Mouse (Mus musculus): ENCODE measurements at regions not wholly inside any gene's neighbourhood (a gene's known extent, or its start where the extent isn't known, plus 50 kb on each side); places are given as distances from the start of the nearest gene placed in this dataset.
"Not testable (repeated sequence)": the region's sequence is repeated elsewhere in the genome, so short reads cannot be mapped to it uniquely, and the experiment has no call there.

GRCm38 (mm10) chr2:51767507-51768135 is 140.3 kb downstream of the Tas2r134 start:
- in situ Hi-C loops (cut with MboI; ENCODE audit: low sequenced_read_pairs in 2 of 2, unreplicated experiment in 2 of 2) = no loop called here
- Histone ChIP-seq H3K27ac (ENCODE audit: insufficient read depth, low read depth, low read length, poor library complexity, severe bottlenecking) (no peak overlapping the region), H3K36me3 (ENCODE audit: control insufficient read depth, insufficient read depth, low read length, poor library complexity, severe bottlenecking) (no peaks in the 10 kb centered on the region), H3K4me3 (ENCODE audit: insufficient read depth in 1 of 2, low read depth in 1 of 2, low read length in 2 of 2, poor library complexity in 1 of 2, severe bottlenecking in 1 of 2) (no peak overlapping the region), H3K9me3 (ENCODE audit: control insufficient read depth, insufficient read depth, low read depth, low read length) (no peaks in the 10 kb centered on the region), H3K9ac (ENCODE audit: insufficient read depth, low read depth, low read length, poor library complexity, severe bottlenecking) (no peak overlapping the region), H3K4me1 (ENCODE audit: control insufficient read depth in 2 of 2, insufficient read depth in 2 of 2, low read length in 2 of 2, poor library complexity in 1 of 2) (no peaks in the 10 kb centered on the region)
- DNase-seq (ENCODE audit: low read depth, low spot score) = no peak
- TF ChIP-seq MAFK (IDR thresholded peaks at IDR 0.05; ENCODE audit: insufficient read depth, low read depth, low read length) = no peak
- TF ChIP-seq ZC3H11A (IDR thresholded peaks at IDR 0.05; ENCODE audit: borderline replicate concordance, low read depth, low read length) = no peak
- TF ChIP-seq CHD2 (IDR thresholded peaks at IDR 0.05; ENCODE audit: low read depth, low read length) = no peak
- no peak for TF ChIP-seq HCFC1 (IDR thresholded peaks at IDR 0.05; ENCODE audit: borderline replicate concordance, insufficient read depth, low read length)
- TF ChIP-seq ZNF384 (IDR thresholded peaks at IDR 0.05; ENCODE audit: low read depth, low read length) = no peak

GRCm38 (mm10) chr2:51768298-51769271 is 141.3 kb downstream of the Tas2r134 start:
- Histone ChIP-seq H3K4me3 (ENCODE audit: insufficient read depth in 1 of 2, low read depth in 1 of 2, low read length in 2 of 2, poor library complexity in 1 of 2, severe bottlenecking in 1 of 2) (no peak overlapping the region), H3K36me3 (ENCODE audit: control insufficient read depth, insufficient read depth, low read length, poor library complexity, severe bottlenecking) (no peaks in the 10 kb centered on the region), H3K9me3 (ENCODE audit: control insufficient read depth, insufficient read depth, low read depth, low read length) (no peaks in the 10 kb centered on the region), H3K27ac (ENCODE audit: insufficient read depth, low read depth, low read length, poor library complexity, severe bottlenecking) (no peak overlapping the region), H3K4me1 (ENCODE audit: control insufficient read depth in 2 of 2, insufficient read depth in 2 of 2, low read length in 2 of 2, poor library complexity in 1 of 2) (no peaks in the 10 kb centered on the region), H3K9ac (ENCODE audit: insufficient read depth, low read depth, low read length, poor library complexity, severe bottlenecking) (no peak overlapping the region)
- TF ChIP-seq HCFC1 (IDR thresholded peaks at IDR 0.05; ENCODE audit: borderline replicate concordance, insufficient read depth, low read length) (no peak), ZNF384 (IDR thresholded peaks at IDR 0.05; ENCODE audit: low read depth, low read length) (no peak), CHD2 (IDR thresholded peaks at IDR 0.05; ENCODE audit: low read depth, low read length) (no peak), ZC3H11A (IDR thresholded peaks at IDR 0.05; ENCODE audit: borderline replicate concordance, low read depth, low read length) (no peak), MAFK (IDR thresholded peaks at IDR 0.05; ENCODE audit: insufficient read depth, low read depth, low read length) (no peak)
- DNase-seq (ENCODE audit: low read depth, low spot score) = no peak
- in situ Hi-C loops (cut with MboI; ENCODE audit: low sequenced_read_pairs in 2 of 2, unreplicated experiment in 2 of 2) = no loop called here

GRCm38 (mm10) chr2:51785169-51785568 is 149.8 kb downstream of the Rbm43 start:
- Histone ChIP-seq H3K36me3 (ENCODE audit: control insufficient read depth, insufficient read depth, low read length, poor library complexity, severe bottlenecking) (no peaks in the 10 kb centered on the region), H3K4me3 (ENCODE audit: insufficient read depth in 1 of 2, low read depth in 1 of 2, low read length in 2 of 2, poor library complexity in 1 of 2, severe bottlenecking in 1 of 2) (no peak overlapping the region), H3K9me3 (ENCODE audit: control insufficient read depth, insufficient read depth, low read depth, low read length) (no peaks in the 10 kb centered on the region), H3K4me1 (ENCODE audit: control insufficient read depth in 2 of 2, insufficient read depth in 2 of 2, low read length in 2 of 2, poor library complexity in 1 of 2) (no peaks in the 10 kb centered on the region), H3K9ac (ENCODE audit: insufficient read depth, low read depth, low read length, poor library complexity, severe bottlenecking) (no peak overlapping the region), H3K27ac (ENCODE audit: insufficient read depth, low read depth, low read length, poor library complexity, severe bottlenecking) (no peak overlapping the region)
- TF ChIP-seq CHD2 (IDR thresholded peaks at IDR 0.05; ENCODE audit: low read depth, low read length) (no peak), HCFC1 (IDR thresholded peaks at IDR 0.05; ENCODE audit: borderline replicate concordance, insufficient read depth, low read length) (no peak), ZC3H11A (IDR thresholded peaks at IDR 0.05; ENCODE audit: borderline replicate concordance, low read depth, low read length) (no peak), ZNF384 (IDR thresholded peaks at IDR 0.05; ENCODE audit: low read depth, low read length) (no peak), MAFK (IDR thresholded peaks at IDR 0.05; ENCODE audit: insufficient read depth, low read depth, low read length) (no peak)
- no peak for DNase-seq (ENCODE audit: low read depth, low spot score)
- in situ Hi-C loops (cut with MboI; ENCODE audit: low sequenced_read_pairs in 2 of 2, unreplicated experiment in 2 of 2) = no loop called here

GRCm38 (mm10) chr2:51788896-51789295 is 146.1 kb downstream of the Rbm43 start:
- in situ Hi-C loops (cut with MboI; ENCODE audit: low sequenced_read_pairs in 2 of 2, unreplicated experiment in 2 of 2) = no loop called here
- no peak overlapping the region for H3K9ac ChIP-seq (ENCODE audit: insufficient read depth, low read depth, low read length, poor library complexity, severe bottlenecking)
- no peak for DNase-seq (ENCODE audit: low read depth, low spot score)
- H3K9me3 ChIP-seq (ENCODE audit: control insufficient read depth, insufficient read depth, low read depth, low read length) = no peaks in the 10 kb centered on the region
- TF ChIP-seq MAFK (IDR thresholded peaks at IDR 0.05; ENCODE audit: insufficient read depth, low read depth, low read length) = no peak
- H3K27ac ChIP-seq (ENCODE audit: insufficient read depth, low read depth, low read length, poor library complexity, severe bottlenecking) = no peak overlapping the region
- no peak overlapping the region for H3K4me3 ChIP-seq (ENCODE audit: insufficient read depth in 1 of 2, low read depth in 1 of 2, low read length in 2 of 2, poor library complexity in 1 of 2, severe bottlenecking in 1 of 2)
- no peaks in the 10 kb centered on the region for H3K36me3 ChIP-seq (ENCODE audit: control insufficient read depth, insufficient read depth, low read length, poor library complexity, severe bottlenecking)
- no peaks in the 10 kb centered on the region for H3K4me1 ChIP-seq (ENCODE audit: control insufficient read depth in 2 of 2, insufficient read depth in 2 of 2, low read length in 2 of 2, poor library complexity in 1 of 2)

GRCm38 (mm10) chr2:51793291-51793690 is 141.7 kb downstream of the Rbm43 start:
- in situ Hi-C loops (cut with MboI; ENCODE audit: low sequenced_read_pairs in 2 of 2, unreplicated experiment in 2 of 2); H3K36me3 ChIP-seq (ENCODE audit: control insufficient read depth, insufficient read depth, low read length, poor library complexity, severe bottlenecking); H3K4me1 ChIP-seq (ENCODE audit: control insufficient read depth in 2 of 2, insufficient read depth in 2 of 2, low read length in 2 of 2, poor library complexity in 1 of 2); H3K4me3 ChIP-seq (ENCODE audit: insufficient read depth in 1 of 2, low read depth in 1 of 2, low read length in 2 of 2, poor library complexity in 1 of 2, severe bottlenecking in 1 of 2); H3K9me3 ChIP-seq (ENCODE audit: control insufficient read depth, insufficient read depth, low read depth, low read length); H3K27ac ChIP-seq (ENCODE audit: insufficient read depth, low read depth, low read length, poor library complexity, severe bottlenecking); DNase-seq (ENCODE audit: low read depth, low spot score); H3K9ac ChIP-seq (ENCODE audit: insufficient read depth, low read depth, low read length, poor library complexity, severe bottlenecking): not testable (repeated sequence)

All from ES-E14 (cell line).